Mouse (Mus musculus): Measurements from ENCODE around the gene Fam149b. TPM values are rescaled to one million over a fixed set of nuclear protein-coding genes. Genes with fewer than 3 reads are reported as not detected.
A peak's percentile ranks its signal among the peaks of the same experiment; 100 is the strongest.
"Not testable (repeated sequence)": the region's sequence is repeated elsewhere in the genome, so short reads cannot be mapped to it uniquely, and the experiment has no call there.

The Fam149b gene
- total RNA-seq (2021) = 10 to 100 TPM; 51.8 to 53.2 TPM

GRCm38 (mm10) chr14:20347991-20348541 is at the start of gene Fam149b, which contains the start of gene Ecd:
Gene Fam149b, plus strand, starts transcription at chr14:20348162.
Gene Ecd, minus strand, starts transcription at chr14:20348121.
- intact Hi-C loops (cut with DNase I) = no loop called here
- DNase-seq = peak; percentile 92

- intact Hi-C loops (cut with DNase I); DNase-seq: not testable (repeated sequence)
Observed at GRCm38 (mm10) chr14:20305085-20305484, 42.9 kb upstream of the Fam149b start.

- intact Hi-C loops (cut with DNase I) = no loop called here
- DNase-seq = no peak
Observed at GRCm38 (mm10) chr14:20315137-20315536, 32.8 kb upstream of the Fam149b start.

GRCm38 (mm10) chr14:20319420-20319819 is 28.5 kb upstream of the Fam149b start:
- DNase-seq = peak; percentile 32
- intact Hi-C loops (cut with DNase I) = no loop called here

GRCm38 (mm10) chr14:20324196-20324595 is 23.8 kb upstream of the Fam149b start:
- intact Hi-C loops (cut with DNase I) = no loop called here
- DNase-seq = no peak

- intact Hi-C loops (cut with DNase I) = no loop called here
- DNase-seq = no peak
Observed at GRCm38 (mm10) chr14:20328474-20328873, 19.5 kb upstream of the Fam149b start.

- intact Hi-C loops (cut with DNase I) = no loop called here
- no peak for DNase-seq
Observed at GRCm38 (mm10) chr14:20331316-20331715, 16.6 kb upstream of the Fam149b start.

GRCm38 (mm10) chr14:20339415-20339814 is 8.5 kb upstream of the Fam149b start:
- DNase-seq = no peak

GRCm38 (mm10) chr14:20340149-20340548 is 7.8 kb upstream of the Fam149b start:
- intact Hi-C loops (cut with DNase I) = no loop called here

More at GRCm38 (mm10) chr14:20339415-20339814, 8.5 kb upstream of the Fam149b start:
- intact Hi-C loops (cut with DNase I) = no loop called here

GRCm38 (mm10) chr14:20340866-20341265 is 7.1 kb upstream of the Fam149b start:
- DNase-seq = no peak
- intact Hi-C loops (cut with DNase I) = no loop called here

More at GRCm38 (mm10) chr14:20340149-20340548, 7.8 kb upstream of the Fam149b start:
- DNase-seq = no peak

- no peak for DNase-seq
- intact Hi-C loops (cut with DNase I) = no loop called here
Observed at GRCm38 (mm10) chr14:20345885-20346284, 2.1 kb upstream of the Fam149b start.

GRCm38 (mm10) chr14:20347441-20347990 is 446 bp upstream of the Fam149b start:
- intact Hi-C loops (cut with DNase I) = no loop called here
- no peak for DNase-seq

GRCm38 (mm10) chr14:20363230-20363629 is 15.3 kb downstream of the Fam149b start:
- DNase-seq = no peak
- intact Hi-C loops (cut with DNase I) = no loop called here

GRCm38 (mm10) chr14:20368271-20368670 is 20.3 kb downstream of the Fam149b start:
- DNase-seq = no peak
- intact Hi-C loops (cut with DNase I) = no loop called here

- intact Hi-C loops (cut with DNase I) = no loop called here
- DNase-seq = no peak
Observed at GRCm38 (mm10) chr14:20370798-20371197, 22.8 kb downstream of the Fam149b start.

- intact Hi-C loops (cut with DNase I) = no loop called here
- DNase-seq = no peak
Observed at GRCm38 (mm10) chr14:20371854-20372253, 23.9 kb downstream of the Fam149b start.

- intact Hi-C loops (cut with DNase I) = no loop called here
- no peak for DNase-seq
Observed at GRCm38 (mm10) chr14:20377112-20377521, 29.2 kb downstream of the Fam149b start.

GRCm38 (mm10) chr14:20378313-20379061 is 30.5 kb downstream of the Fam149b start:
- intact Hi-C loops (cut with DNase I) = no loop called here

GRCm38 (mm10) chr14:20379087-20379640 is 31.2 kb downstream of the Fam149b start:
- no peak for DNase-seq
- intact Hi-C loops (cut with DNase I) = no loop called here

More at GRCm38 (mm10) chr14:20378313-20379061, 30.5 kb downstream of the Fam149b start:
- peak; percentile 24 for DNase-seq

- intact Hi-C loops (cut with DNase I) = no loop called here
- DNase-seq = no peak
Observed at GRCm38 (mm10) chr14:20379753-20380430, 31.9 kb downstream of the Fam149b start.
